Mouse (Mus musculus) G1E (cell line): Measurements from ENCODE around the gene Cyb5r3.

Source experiments
- CTCF ChIP-seq: IDR thresholded peaks from 2 replicates; pipeline ENCODE4 v1.5.1; 2012; ENCODE audit warnings: low read depth, low read length, inconsistent platforms, mixed read lengths
- GATA1 ChIP-seq: IDR thresholded peaks from 2 replicates; pipeline ENCODE4 v1.6.1; 2012; ENCODE audit warnings: borderline replicate concordance, low read length, inconsistent platforms, mixed read lengths
- GATA2 ChIP-seq: IDR thresholded peaks from 2 replicates; pipeline ENCODE4 v1.6.1; 2012; ENCODE audit warnings: low read depth, low read length, inconsistent platforms, borderline replicate concordance
- POLR2AphosphoS5 ChIP-seq: IDR thresholded peaks from 2 replicates; pipeline ENCODE4 v1.6.1; 2012; ENCODE audit warnings: low read depth, low read length, inconsistent platforms; ENCODE audit not compliant: insufficient replicate concordance
- TAL1 ChIP-seq: conservative IDR thresholded peaks from 2 replicates; pipeline ENCODE4 v1.6.1; 2012; ENCODE audit warnings: low read depth, low read length, inconsistent platforms, mixed read lengths

DNA sequence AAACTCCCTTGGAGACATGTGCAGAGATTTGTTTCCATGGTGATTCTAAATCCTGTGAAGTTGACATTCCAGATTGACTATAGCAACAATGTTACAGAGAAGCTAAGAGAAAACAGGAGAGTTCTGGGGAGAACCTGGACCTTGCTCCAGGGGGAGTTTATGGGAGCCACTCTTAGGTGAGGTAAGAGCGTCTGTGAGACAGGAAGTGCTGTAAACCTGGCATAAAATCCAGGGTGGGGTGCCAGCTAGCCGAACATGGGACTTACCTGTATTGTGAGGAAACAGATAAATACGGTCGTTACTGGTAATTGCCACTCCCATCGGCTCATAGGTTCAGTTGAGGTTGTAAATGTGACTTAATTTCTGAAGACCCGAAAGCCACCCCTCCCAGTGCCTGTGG, 66.0 kb downstream of the Cyb5r3 start:
- TF ChIP-seq CTCF = no peak
- TF ChIP-seq GATA2 = no peak
- TF ChIP-seq GATA1 = no peak
- TF ChIP-seq TAL1 = no peak
- no peak for TF ChIP-seq POLR2AphosphoS5
